Mouse (Mus musculus) brain, embryonic 14.5 days (tissue): ENCODE results near the gene Naa25. TPM values are rescaled to one million over a fixed set of nuclear protein-coding genes. Genes with fewer than 3 reads are reported as not detected.

Experiments
- DNase-seq: peaks from one replicate; pipeline ENCODE4 v3.0.0-alpha.2; 2011; ENCODE audit warnings: low read depth
- CTCF ChIP-seq: fragments of 200-500 bp; IDR thresholded peaks from 2 replicates; pipeline ENCODE4 v1.5.1; 2012; ENCODE audit warnings: inconsistent platforms, mild to moderate bottlenecking, moderate library complexity, borderline replicate concordance; ENCODE audit not compliant: insufficient read depth, insufficient read length; ENCODE audit errors: extremely low read depth
- POLR2A ChIP-seq: fragments of 200-500 bp; IDR thresholded peaks from 2 replicates; pipeline ENCODE4 v1.6.1; 2012; ENCODE audit warnings: mild to moderate bottlenecking, inconsistent platforms, borderline replicate concordance; ENCODE audit not compliant: poor library complexity, insufficient read depth, insufficient read length, severe bottlenecking; ENCODE audit errors: extremely low read depth
- polyA plus RNA-seq: library from polyadenylated mRNA; depleted of rRNA; stranded (reverse); fragments of >200 nt; gene quantifications from 2 replicates; pipeline ENCODE4 v1.2.3, GENCODE M21; 2012

Naa25 gene
- polyA plus RNA-seq, 1 experiment = 30.1 TPM

DNA sequence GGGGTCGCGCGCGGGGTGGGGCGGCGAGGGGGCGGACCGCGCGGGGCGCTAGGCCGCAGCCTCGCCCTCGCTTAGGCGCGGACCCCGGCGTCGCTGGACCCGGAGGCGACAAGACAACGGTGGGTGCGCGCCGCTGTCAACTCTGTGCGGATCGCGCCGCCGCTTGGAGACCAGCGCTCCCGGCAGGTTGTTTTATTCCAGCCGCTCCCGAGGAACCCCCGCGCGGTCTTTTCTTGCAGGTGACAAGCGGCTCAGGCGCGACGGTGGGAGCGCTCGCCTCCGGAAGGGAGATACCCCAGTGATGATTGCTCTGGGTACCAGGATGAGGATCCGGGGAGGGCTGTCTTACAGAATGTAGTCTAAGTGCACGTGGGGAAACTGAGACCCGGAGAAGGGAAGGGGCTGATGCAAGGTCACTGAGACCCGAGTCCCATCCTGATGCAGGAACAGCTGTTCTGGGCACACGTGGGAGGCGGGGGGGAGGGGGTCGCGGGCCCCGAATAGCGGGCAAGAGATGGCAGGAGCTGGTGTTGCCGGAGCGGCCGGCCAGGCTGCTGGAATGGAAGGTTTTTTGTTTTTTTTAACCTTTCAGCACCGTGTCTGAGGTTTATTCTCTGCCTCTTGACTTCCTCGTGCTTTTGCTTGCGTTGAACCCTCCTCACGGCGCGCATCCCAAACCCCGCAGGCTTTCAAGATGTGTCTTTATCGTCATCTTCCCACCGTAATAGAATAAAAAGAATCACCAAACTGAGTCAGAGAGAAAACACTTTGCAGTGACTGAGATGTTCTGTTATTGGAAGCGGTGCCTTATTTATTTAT is 619 bp downstream of the Naa25 start:
- DNase-seq = peak; percentile 37
- no peak for TF ChIP-seq POLR2A
- TF ChIP-seq CTCF = no peak

DNA sequence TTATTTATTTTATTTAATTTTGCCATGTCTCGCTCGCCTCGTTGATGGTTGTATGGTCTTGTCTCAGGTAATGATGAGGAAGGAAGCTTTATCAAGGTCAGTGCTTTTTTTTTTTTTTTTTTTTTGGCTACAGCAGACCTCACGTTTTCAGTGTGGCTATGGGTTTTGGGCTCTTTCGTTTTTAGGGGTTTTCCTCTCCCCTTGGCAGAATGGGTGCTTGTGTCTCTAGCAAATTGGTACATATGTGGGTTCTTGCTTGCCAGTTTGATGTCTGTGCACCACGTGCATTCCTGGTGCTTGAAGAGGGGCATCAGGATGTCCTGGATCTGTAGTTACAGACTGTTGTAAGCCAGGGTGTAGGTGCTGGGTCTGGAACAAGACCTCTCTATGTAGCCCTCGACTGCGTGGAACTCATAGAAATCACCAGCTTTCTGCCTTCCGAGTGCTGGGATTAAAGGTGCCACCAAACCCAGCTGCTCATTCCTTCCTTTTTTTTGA is 1.3 kb downstream of the Naa25 start:
- TF ChIP-seq POLR2A (no peak), CTCF (no peak)

DNA sequence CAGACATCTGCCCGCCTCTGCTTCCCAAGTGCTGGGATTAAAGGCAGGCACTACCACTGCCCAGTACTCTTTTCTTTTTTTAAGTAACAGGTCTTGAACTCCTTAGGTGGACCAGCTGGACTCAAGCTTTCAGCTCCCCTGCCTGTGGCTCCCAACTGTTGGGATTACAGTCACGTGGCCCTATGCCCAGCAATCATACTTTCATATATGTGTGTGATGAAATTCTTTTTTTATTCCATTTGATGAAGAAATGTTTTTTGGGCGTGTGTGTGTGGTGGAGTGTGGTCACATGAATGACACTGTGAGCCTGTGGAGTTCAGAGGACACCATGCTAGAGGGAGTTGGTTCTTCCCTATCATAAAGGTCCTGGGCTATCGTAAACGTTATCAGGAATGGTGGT is 1.8 kb downstream of the Naa25 start:
- DNase-seq = no peak
- TF ChIP-seq POLR2A (no peak), CTCF (no peak)

More for the DNA sequence above, 1.3 kb downstream of the Naa25 start:
- no peak for DNase-seq

DNA sequence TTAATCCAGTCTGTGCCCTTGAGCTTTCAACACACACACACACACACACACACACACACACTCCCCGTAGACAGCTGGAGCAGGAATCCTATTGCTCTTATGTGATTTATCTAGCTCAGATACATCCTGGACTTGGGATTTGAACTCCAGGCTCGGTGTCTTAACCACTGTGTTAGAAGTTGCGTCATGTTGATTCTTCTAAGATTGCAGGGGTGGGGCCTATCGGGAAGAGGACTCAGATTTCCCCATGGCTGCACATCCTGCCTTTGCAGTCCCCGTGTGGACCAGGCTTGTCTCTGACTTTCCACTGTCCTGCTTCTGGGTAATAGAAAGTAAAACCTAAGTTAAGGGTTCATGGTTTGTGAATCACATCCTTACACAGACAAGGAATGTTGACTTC is 2.3 kb downstream of the Naa25 start:
- TF ChIP-seq CTCF = no peak
- no peak for TF ChIP-seq POLR2A
- no peak for DNase-seq

DNA sequence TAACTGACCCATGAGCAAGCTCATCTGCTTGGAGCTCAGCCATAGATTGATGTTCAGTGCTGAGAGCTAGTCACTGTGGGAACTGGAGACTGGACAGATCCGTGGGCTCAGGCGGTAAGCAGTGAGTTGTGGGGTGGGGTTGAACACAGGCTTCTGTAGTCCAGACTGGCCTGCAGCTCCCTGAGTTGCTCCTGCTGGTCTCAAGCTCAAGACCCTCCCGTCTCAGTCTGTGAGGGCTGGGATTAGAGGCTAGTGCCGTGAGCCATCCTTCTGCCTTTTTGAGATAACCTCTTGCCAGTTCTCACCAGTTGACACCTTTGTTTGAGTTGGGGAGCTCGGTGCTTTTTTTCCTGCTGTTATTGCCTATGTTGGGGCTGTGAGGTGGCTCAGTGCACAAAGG is 3.1 kb downstream of the Naa25 start:
- no peak for DNase-seq
- TF ChIP-seq POLR2A = no peak
- no peak for TF ChIP-seq CTCF

DNA sequence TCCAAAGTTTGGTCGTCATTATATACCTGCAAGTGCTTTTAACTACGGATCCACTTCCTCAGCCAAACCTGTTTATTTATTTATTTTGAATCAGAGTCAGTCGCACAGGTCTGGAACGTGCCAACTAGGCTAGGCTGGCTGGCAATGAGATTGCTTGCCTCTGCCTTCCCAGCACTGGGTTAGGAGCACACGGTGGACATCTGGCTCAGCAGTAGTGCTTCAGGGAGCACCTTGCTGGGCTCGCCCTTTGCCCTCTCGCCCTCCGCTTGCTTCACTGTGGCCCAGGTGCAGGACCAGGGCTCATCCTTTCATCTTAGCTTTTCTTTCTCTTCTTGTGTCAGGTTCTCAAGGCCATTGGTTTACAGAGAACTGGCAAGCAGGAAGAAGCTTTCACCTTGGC is 10.1 kb downstream of the Naa25 start:
- no peak for DNase-seq
- TF ChIP-seq CTCF (no peak), POLR2A (no peak)

DNA sequence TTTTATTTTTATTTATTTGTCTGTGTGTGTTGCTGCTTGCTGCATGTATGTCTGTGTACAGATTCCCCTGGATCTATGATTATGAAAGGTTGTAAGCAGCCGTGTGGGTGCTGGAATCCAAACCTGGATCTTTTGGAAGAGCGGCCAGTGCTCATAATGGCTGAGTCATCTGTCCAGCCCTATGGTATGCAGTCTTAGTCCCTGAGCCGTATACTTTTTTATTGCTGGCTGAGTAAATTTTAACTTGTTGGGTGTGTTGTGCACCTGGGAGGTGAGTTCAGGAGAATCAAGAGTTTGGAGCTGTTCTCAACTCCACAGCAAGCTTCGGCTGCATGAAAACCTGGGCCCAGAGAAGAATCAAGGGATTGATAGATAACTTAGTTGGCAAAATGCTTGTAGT is 13.2 kb downstream of the Naa25 start:
- TF ChIP-seq POLR2A (no peak), CTCF (no peak)

DNA sequence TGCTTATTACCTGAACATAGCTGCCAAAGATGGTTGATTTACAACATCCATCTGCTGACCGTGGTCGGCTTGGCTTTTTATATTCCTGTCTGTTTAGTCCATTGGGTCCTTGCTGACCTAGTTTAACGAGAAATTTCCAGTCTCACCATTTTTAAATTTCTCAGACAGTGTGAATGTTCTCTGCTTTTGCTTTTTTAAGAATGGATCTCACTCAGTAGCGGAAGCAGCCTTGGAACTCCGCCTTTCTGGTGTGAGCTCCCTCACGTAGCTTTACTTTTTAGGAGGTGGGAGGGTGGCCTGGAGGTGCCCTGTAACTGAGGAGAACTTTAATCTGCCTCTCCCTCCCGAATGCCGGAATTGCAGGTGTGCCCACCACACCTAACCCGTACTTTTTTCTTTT is 23.0 kb downstream of the Naa25 start:
- TF ChIP-seq POLR2A = no peak
- TF ChIP-seq CTCF = no peak
- DNase-seq = no peak

More for the DNA sequence above, 13.2 kb downstream of the Naa25 start:
- no peak for DNase-seq

DNA sequence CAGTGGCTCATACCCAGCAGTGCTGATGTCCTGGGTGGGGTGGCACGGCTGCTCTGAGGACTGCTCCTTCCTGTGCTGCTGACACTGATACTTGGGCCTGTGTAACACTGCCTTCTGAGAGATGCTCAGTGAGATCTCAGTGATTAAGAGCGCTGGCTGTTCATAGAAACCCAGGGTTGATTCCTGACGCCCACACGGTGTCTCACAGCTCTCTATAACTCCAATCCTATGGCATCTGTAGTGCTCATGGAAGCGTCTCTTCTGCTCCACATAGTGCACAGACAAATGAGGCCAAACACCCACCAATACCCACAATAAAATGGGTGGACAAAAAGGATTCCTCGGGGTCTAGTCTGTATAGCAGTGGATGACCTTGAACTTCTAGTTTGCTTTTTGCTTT is 25.1 kb downstream of the Naa25 start:
- TF ChIP-seq CTCF (no peak), POLR2A (no peak)

DNA sequence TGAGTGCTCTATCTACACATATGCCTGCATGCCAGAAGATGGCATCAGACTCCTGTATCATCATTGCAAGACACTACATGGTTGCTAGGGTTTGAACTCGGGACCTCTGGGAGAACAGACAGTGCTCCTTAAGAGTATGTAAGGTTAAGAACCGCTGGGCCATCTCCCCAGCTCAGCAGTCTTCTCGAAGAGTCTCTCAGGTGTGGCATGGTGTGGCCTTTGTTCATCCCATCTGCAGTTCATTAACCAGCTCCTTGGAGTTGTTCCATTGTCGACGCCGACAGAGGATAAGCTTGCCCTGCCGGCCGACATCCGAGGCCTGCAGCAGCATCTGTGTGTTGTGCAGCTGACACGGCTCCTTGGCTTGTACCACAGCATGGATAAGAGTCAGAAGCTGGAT is 25.6 kb downstream of the Naa25 start:
- TF ChIP-seq POLR2A = no peak
- TF ChIP-seq CTCF = no peak
- DNase-seq = no peak

More for the DNA sequence above, 25.1 kb downstream of the Naa25 start:
- DNase-seq = no peak

DNA sequence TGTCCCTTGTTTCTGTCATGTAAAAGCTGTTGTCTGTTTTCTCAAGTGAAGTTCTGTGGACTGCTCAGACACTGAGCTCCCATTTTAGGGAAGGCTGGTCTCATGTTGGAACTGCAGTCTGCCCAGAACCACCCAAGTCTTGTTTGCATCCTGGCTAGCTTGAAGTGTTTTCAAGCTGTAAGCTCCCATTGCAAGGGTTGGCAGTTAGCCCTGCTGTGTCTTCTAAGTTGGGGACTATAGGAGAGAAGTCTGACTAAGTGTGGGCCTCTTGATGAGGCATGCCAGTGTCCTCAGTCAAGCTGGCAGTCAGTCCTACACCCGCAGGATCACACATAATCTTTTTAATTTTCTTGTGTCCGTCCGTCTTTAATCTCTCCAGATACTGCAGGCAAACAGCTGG is 31.2 kb downstream of the Naa25 start:
- DNase-seq = no peak
- TF ChIP-seq POLR2A (no peak), CTCF (no peak)

DNA sequence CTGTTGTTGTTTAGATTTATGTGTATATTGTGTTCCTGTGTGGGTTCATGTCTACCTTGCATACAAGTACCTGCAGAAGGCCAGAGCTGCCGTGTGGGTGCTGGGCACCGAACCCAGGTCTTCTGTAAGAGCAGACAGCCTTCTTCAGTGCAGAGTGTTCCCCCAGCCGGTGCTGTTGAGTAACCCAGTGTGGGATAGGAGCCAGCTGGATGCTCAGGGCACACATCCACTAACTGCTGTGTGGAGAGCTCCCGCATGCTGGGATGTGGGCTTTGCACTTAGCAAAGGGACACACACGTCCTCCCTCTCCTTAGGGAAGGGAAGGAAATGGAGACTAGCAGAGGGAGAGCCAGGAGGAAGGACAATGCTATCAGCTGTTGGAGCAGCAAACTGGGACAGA is 40.4 kb downstream of the Naa25 start:
- TF ChIP-seq POLR2A (no peak), CTCF (no peak)
- no peak for DNase-seq

DNA sequence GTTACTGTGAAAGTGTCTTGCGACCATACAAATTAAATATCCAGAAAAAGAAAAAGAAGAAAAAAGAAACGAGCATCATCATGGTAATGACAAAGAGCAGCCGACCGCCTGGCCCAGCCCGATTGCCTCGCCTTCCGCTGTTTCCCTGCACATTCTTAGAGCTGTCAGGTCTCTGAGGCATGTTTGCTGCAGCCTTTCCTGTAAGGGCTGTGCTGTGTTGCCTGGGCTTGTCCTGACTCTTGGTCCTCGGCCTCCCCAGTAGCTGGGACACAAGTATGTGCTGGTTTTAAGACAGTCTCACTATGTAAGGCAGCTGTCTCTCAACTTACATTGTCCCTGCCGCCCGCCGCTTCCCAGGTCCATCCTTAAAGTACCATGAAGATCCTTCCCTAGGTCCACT is 41.0 kb downstream of the Naa25 start:
- TF ChIP-seq POLR2A (no peak), CTCF (no peak)
- DNase-seq = no peak

DNA sequence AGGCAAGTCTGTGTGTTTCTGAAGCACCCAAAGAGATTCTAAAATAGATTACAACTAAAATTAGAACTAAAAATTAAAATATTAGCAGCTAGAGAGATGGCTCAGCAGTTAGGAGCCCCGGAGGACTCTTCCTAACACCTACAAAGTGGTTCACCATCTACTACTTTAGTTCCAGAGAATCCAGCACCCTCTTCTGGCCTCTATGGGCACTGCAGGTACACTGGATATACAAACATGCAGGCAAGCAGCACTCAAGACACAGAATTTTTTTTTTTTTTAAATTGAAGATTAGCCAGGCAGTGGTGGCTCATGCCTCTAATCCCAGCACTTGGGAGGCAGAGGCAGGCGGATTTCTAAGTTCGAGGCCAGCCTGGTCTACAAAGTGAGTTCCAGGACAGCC is 45.8 kb downstream of the Naa25 start:
- peak; percentile 24 for DNase-seq
- peak; percentile 44; the same call in 1 of the 2 replicates for TF ChIP-seq CTCF
- no peak for TF ChIP-seq POLR2A
